ENCODE assay signal across 28 mouse cellular contexts in the genomic region with DNA sequence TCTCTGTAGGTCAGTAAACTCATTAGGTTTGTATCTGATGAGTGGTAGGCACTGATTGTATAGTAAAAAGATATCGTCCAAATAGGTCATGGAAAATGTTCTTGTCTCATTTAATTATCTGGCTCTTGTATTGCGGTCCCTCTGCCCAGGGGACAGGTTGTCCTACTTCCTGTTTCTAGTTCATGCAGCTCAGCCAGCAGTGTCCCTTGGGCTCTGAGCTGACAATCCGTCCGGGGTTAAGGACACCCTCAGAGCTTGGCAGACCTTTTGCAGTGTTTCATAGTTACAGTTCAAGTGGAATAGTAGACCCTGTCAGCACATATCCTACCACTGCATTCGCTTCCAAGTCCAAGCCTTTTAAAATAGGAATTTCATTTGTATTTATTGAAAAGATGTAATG. TPM values are rescaled to one million over a fixed set of nuclear protein-coding genes. Genes with fewer than 3 reads are reported as not detected.
DNase-seq lines count a peak whose midpoint lies in the region; ATAC-seq and TF ChIP-seq lines count a peak whose summit lies in the region.
"Had no signal": no experiment of that assay in that cellular context is flagged by ENCODE, and none has a peak within 500 bp of the region (broad histone marks: within the 10 kb centered on the region; RNA-seq: fewer than 3 reads in every experiment).

No protein-coding gene starts in this region.

- peaks cover 40% of the 10 kb centered on the region for H3K36me3 ChIP-seq in midbrain, postnatal 0 days (ENCODE audit: insufficient read depth, low read length)
- peaks cover 66% of the 10 kb centered on the region for H3K36me3 ChIP-seq in midbrain, embryonic 15.5 days (replicated peaks)

- H3K27me3 ChIP-seq in midbrain, postnatal 0 days (ENCODE audit: insufficient read depth, low read length) = no peaks in the 10 kb centered on the region
- no peaks in the 10 kb centered on the region for H3K27me3 ChIP-seq in midbrain, embryonic 15.5 days (replicated peaks)
- H3K27me3 ChIP-seq: heart, embryonic 13.5 days; limb, embryonic 15.5 days; Patski had no signal

- intact Hi-C loops in heart, postnatal 36 days (cut with DNase I) = no loop called here

- no peak for ATAC-seq in midbrain, postnatal 0 days (ENCODE audit: low FRiP score)
- ATAC-seq in midbrain, embryonic 15.5 days (replicated peaks) = no peak
- ATAC-seq: forebrain, embryonic 16.5 days; intestine, embryonic 16.5 days; Patski had no signal

- H3K27ac ChIP-seq in midbrain, postnatal 0 days (ENCODE audit: low read depth, low read length) = no peak overlapping the region
- H3K27ac ChIP-seq in midbrain, embryonic 15.5 days = no peak overlapping the region
- H3K27ac ChIP-seq: heart, embryonic 13.5 days; hindbrain, embryonic 10.5 days; kidney, postnatal 0 days; limb, embryonic 10.5 days; limb, embryonic 15.5 days; liver, embryonic 14.5 days had no signal

- peak; percentile 17 for DNase-seq in adrenal gland, adult 2 months
- DNase-seq in adrenal gland, adult 18-20 months (ENCODE audit: low spot score in 2 of 2) = no peak
- DNase-seq in cerebellum, adult 9-11 months = peak; percentile 20
- no peak for DNase-seq in cerebellum, postnatal 4 days (ENCODE audit: low spot score in 2 of 2)
- peak; percentile 24 for DNase-seq in heart, adult 8-10 months (ENCODE audit: low spot score)
- DNase-seq in heart, postnatal 36 days = no peak
- peak; percentile 19 for DNase-seq in midbrain, postnatal 0 days (ENCODE audit: low spot score)
- DNase-seq: cerebellum, adult 9-10 months; gastrocnemius, postnatal 10 days; kidney, adult 8-10 months; kidney, postnatal 4 days; lung, embryonic 14.5 days; lung, postnatal 14 days; midbrain, embryonic 14.5 days; right cerebral cortex, postnatal 25 days; spleen, adult 18-20 months; thymus, postnatal 14 days had no signal

- TF ChIP-seq CTCF in midbrain, postnatal 0 days (IDR thresholded peaks at IDR 0.05) = no peak

- 89% methylated on average over 5 of the region's 5 CpGs for WGBS in midbrain, postnatal 0 days
- 88% methylated on average over 5 of the region's 5 CpGs for WGBS in midbrain, embryonic 15.5 days

- no peaks in the 10 kb centered on the region for H3K4me1 ChIP-seq in midbrain, postnatal 0 days (ENCODE audit: insufficient read depth, low read length)
- no peaks in the 10 kb centered on the region for H3K4me1 ChIP-seq in midbrain, embryonic 15.5 days
- H3K4me1 ChIP-seq: heart, embryonic 13.5 days; hindbrain, embryonic 10.5 days; limb, embryonic 10.5 days; limb, embryonic 15.5 days had no signal

- no peak overlapping the region for H3K9ac ChIP-seq in midbrain, postnatal 0 days (replicated peaks; ENCODE audit: low read length, poor library complexity, severe bottlenecking)
- H3K9ac ChIP-seq in midbrain, embryonic 15.5 days = no peak overlapping the region
- H3K9ac ChIP-seq: heart, embryonic 13.5 days; limb, embryonic 15.5 days; liver, embryonic 14.5 days; lung, embryonic 14.5 days had no signal

- no peak overlapping the region for H3K4me2 ChIP-seq in midbrain, postnatal 0 days (ENCODE audit: low read depth, low read length, poor library complexity, severe bottlenecking)
- no peak overlapping the region for H3K4me2 ChIP-seq in midbrain, embryonic 15.5 days
- H3K4me2 ChIP-seq: heart, embryonic 13.5 days; limb, embryonic 15.5 days; lung, embryonic 14.5 days had no signal

- no peak overlapping the region for H3K4me3 ChIP-seq in midbrain, postnatal 0 days (ENCODE audit: low read depth, low read length)
- no peak overlapping the region for H3K4me3 ChIP-seq in midbrain, embryonic 15.5 days
- H3K4me3 ChIP-seq: erythroblast, embryonic 14.5 days; heart, embryonic 13.5 days; hindbrain, embryonic 10.5 days; limb, embryonic 10.5 days; limb, embryonic 15.5 days had no signal

- no peaks in the 10 kb centered on the region for H3K9me3 ChIP-seq in midbrain, postnatal 0 days (ENCODE audit: low read length)
- H3K9me3 ChIP-seq in midbrain, embryonic 15.5 days = no peaks in the 10 kb centered on the region
- H3K9me3 ChIP-seq: heart, embryonic 13.5 days; hindbrain, embryonic 10.5 days; limb, embryonic 10.5 days; limb, embryonic 15.5 days had no signal

RNA-seq across cellular contexts. Expression of a gene that starts 27.5 kb away (rescaled TPM):
- total RNA-seq in adrenal gland, adult 2 months (2021) = 10 to 100 TPM; 44.2 to 45.8 TPM
- polyA plus RNA-seq in adrenal gland, adult 2 months (2012; rRNA removed) = 44.6 and 51.4 TPM in 2 replicates
- 10 to 100 TPM; 47.6 to 48.6 TPM for total RNA-seq in adrenal gland, adult 18-20 months (2021)
- 10 to 100 TPM; 17.5 to 25.0 (median 22.9) TPM for total RNA-seq in heart, adult 8-10 months (2022)
- 10 to 100 TPM; 20.0 to 26.6 TPM for total RNA-seq in heart, postnatal 36 days (2021)
- total RNA-seq in midbrain, postnatal 0 days (2014; rRNA removed) = 79.5 and 85.2 TPM in 2 replicates
- 65.5 and 68.3 TPM in 2 replicates for polyA plus RNA-seq in midbrain, postnatal 0 days (2015; fragmentation: Nextera tagmentation; extraction: Ambion mirVana)
- polyA plus RNA-seq in midbrain, embryonic 15.5 days (2015; fragmentation: Nextera tagmentation; extraction: Ambion mirVana) = 68.4 and 76.4 TPM in 2 replicates

RNA-seq across cellular contexts. Expression of a gene that starts 28.7 kb away (rescaled TPM):
- total RNA-seq in adrenal gland, adult 2 months (2021) = 1 to 10 TPM in 1 of 2 experiments, under 1 TPM in 1; 0.93 to 1.7 TPM
- 0.12 and 0.21 TPM in 2 replicates for polyA plus RNA-seq in adrenal gland, adult 2 months (2012; rRNA removed)
- under 1 TPM; 0.58 to 0.76 TPM for total RNA-seq in adrenal gland, adult 18-20 months (2021)
- 1 to 10 TPM; 2.3 to 5.8 (median 2.9) TPM for total RNA-seq in heart, adult 8-10 months (2022)
- total RNA-seq in heart, postnatal 36 days (2021) = 1 to 10 TPM; 4.2 to 5.2 TPM
- 5.8 and 9.1 TPM in 2 replicates for total RNA-seq in midbrain, postnatal 0 days (2014; rRNA removed)
- polyA plus RNA-seq in midbrain, postnatal 0 days (2015; fragmentation: Nextera tagmentation; extraction: Ambion mirVana) = 5.8 and 6.8 TPM in 2 replicates
- polyA plus RNA-seq in midbrain, embryonic 15.5 days (2015; fragmentation: Nextera tagmentation; extraction: Ambion mirVana) = 6.8 and 8.5 TPM in 2 replicates

RNA-seq across cellular contexts. Expression of a gene that starts 42.0 kb away (rescaled TPM):
- total RNA-seq in adrenal gland, adult 2 months (2021) = 10 to 100 TPM; 20.7 to 24.1 TPM
- 4.0 and 4.3 TPM in 2 replicates for polyA plus RNA-seq in adrenal gland, adult 2 months (2012; rRNA removed)
- 10 to 100 TPM; 23.7 to 30.7 TPM for total RNA-seq in adrenal gland, adult 18-20 months (2021)
- 10 to 100 TPM; 29.7 to 34.6 (median 31.4) TPM for total RNA-seq in heart, adult 8-10 months (2022)
- total RNA-seq in heart, postnatal 36 days (2021) = 10 to 100 TPM; 32.3 to 37.7 TPM
- 40.9 and 48.3 TPM in 2 replicates for total RNA-seq in midbrain, postnatal 0 days (2014; rRNA removed)
- 11.6 and 11.8 TPM in 2 replicates for polyA plus RNA-seq in midbrain, postnatal 0 days (2015; fragmentation: Nextera tagmentation; extraction: Ambion mirVana)
- polyA plus RNA-seq in midbrain, embryonic 15.5 days (2015; fragmentation: Nextera tagmentation; extraction: Ambion mirVana) = 28.8 and 31.1 TPM in 2 replicates

Comparison
In these comparisons a context has a peak if more than half of its experiments do, and no peak if none do; other contexts are left out.
1. DNase-seq: peak in adrenal gland, adult 2 months (single experiment), cerebellum, adult 9-11 months (single experiment), heart, adult 8-10 months (single experiment) and midbrain, postnatal 0 days (single experiment); none in adrenal gland, adult 18-20 months (0 of 2), cerebellum, postnatal 4 days (0 of 2) and heart, postnatal 36 days (0 of 2).